In genomic region chr14:77037330-77037729, GRCm38 (mm10) we compare ENCODE assay signal across 11 mouse cellular contexts. TPM values are rescaled to one million over a fixed set of nuclear protein-coding genes. Genes with fewer than 3 reads are reported as not detected.
DNase-seq lines count a peak whose midpoint lies in the region; ATAC-seq lines count a peak whose summit lies in the region.
"Had no signal": no experiment of that assay in that cellular context is flagged by ENCODE, and none has a peak within 500 bp of the region (broad histone marks: within the 10 kb centered on the region; RNA-seq: fewer than 3 reads in every experiment).

No protein-coding gene starts in this region.

- peaks cover 4% of the 10 kb centered on the region; the same call in 1 of the 2 replicates for H3K4me1 ChIP-seq in kidney, embryonic 16.5 days (ENCODE audit: insufficient read depth, low read length)
- H3K4me1 ChIP-seq in liver, embryonic 12.5 days: peaks cover 21% of the 10 kb centered on the region

- H3K4me3 ChIP-seq in kidney, embryonic 16.5 days (ENCODE audit: low read length): no peak overlapping the region
- H3K4me3 ChIP-seq in liver, embryonic 12.5 days: peak overlapping the region; percentile 71; the same call in 1 of the 2 replicates

- H3K36me3 ChIP-seq in kidney, embryonic 16.5 days (ENCODE audit: insufficient read depth, low read length): no peaks in the 10 kb centered on the region
- H3K36me3 ChIP-seq in liver, embryonic 12.5 days: no peaks in the 10 kb centered on the region

- ATAC-seq in kidney, embryonic 16.5 days (ENCODE audit: low FRiP score, low TSS enrichment): no peak
- ATAC-seq in liver, embryonic 12.5 days: no peak

- no peak overlapping the region for H3K27ac ChIP-seq in kidney, embryonic 16.5 days (ENCODE audit: low read length)
- no peak overlapping the region for H3K27ac ChIP-seq in liver, embryonic 12.5 days

- DNase-seq in adrenal gland, adult (ENCODE audit: inconsistent age in 2 of 2, low spot score in 1 of 2): peak; percentile 15 to 61
- no peak for DNase-seq in adrenal gland, postnatal 36 days
- no peak for DNase-seq in kidney, adult 8-10 months
- DNase-seq in NIH3T3 (ENCODE audit: low read depth) (peak; percentile 30), MN1 (ENCODE audit: low spot score) (no peak)
- DNase-seq in ovary, adult 18-20 months (ENCODE audit: low spot score): no peak
- DNase-seq: cerebellum, adult 9-11 months; gastrocnemius, postnatal 14 days had no signal

- WGBS in kidney, embryonic 16.5 days: 84% methylated on average over 5 of the region's 5 CpGs
- 62% methylated on average over 5 of the region's 5 CpGs for WGBS in liver, embryonic 12.5 days (ENCODE audit: insufficient replicate concordance)

- H3K4me2 ChIP-seq in kidney, embryonic 16.5 days (replicated peaks; ENCODE audit: low read depth, low read length): 0 out of 2 replicates have a peak overlapping the region, but pooled peaks have one; percentile 90
- peak overlapping the region; percentile 91; the same call in 1 of the 2 replicates for H3K4me2 ChIP-seq in liver, embryonic 12.5 days

- no peaks in the 10 kb centered on the region for H3K27me3 ChIP-seq in kidney, embryonic 16.5 days (ENCODE audit: insufficient read depth, low read length)
- no peaks in the 10 kb centered on the region for H3K27me3 ChIP-seq in liver, embryonic 12.5 days (replicated peaks)

- no peaks in the 10 kb centered on the region for H3K9me3 ChIP-seq in kidney, embryonic 16.5 days (ENCODE audit: low read length)
- no peaks in the 10 kb centered on the region for H3K9me3 ChIP-seq in liver, embryonic 12.5 days (replicated peaks)

- no peak overlapping the region for H3K9ac ChIP-seq in kidney, embryonic 16.5 days (replicated peaks; ENCODE audit: low read length)
- no peak overlapping the region for H3K9ac ChIP-seq in liver, embryonic 12.5 days

RNA-seq across cellular contexts. Expression of gene Lacc1, which starts 0.6 kb away (rescaled TPM):
- 1 to 10 TPM; 7.8 to 9.6 TPM for total RNA-seq in adrenal gland, postnatal 36 days (2021)
- polyA plus RNA-seq in kidney, embryonic 16.5 days (2015; fragmentation: Nextera tagmentation; extraction: Ambion mirVana): 5.9 and 6.8 TPM in 2 replicates
- 7.1 and 7.2 TPM in 2 replicates for polyA plus RNA-seq in liver, embryonic 12.5 days (2016; fragmentation: Nextera tagmentation; extraction: Ambion mirVana)
- polyA plus RNA-seq: erythroblast, embryonic 14.5 days had no signal

RNA-seq across cellular contexts. Expression of gene Ccdc122, which starts 0.8 kb away (rescaled TPM):
- total RNA-seq in adrenal gland, postnatal 36 days (2021): 1 to 10 TPM; 4.7 to 8.5 TPM
- 1.2 and 2.2 TPM in 2 replicates for polyA plus RNA-seq in kidney, embryonic 16.5 days (2015; fragmentation: Nextera tagmentation; extraction: Ambion mirVana)
- polyA plus RNA-seq in liver, embryonic 12.5 days (2016; fragmentation: Nextera tagmentation; extraction: Ambion mirVana): 1.9 and 2.2 TPM in 2 replicates
- polyA plus RNA-seq: erythroblast, embryonic 14.5 days had no signal

Comparison
In these comparisons a context has a peak if more than half of its experiments do, and no peak if none do; other contexts are left out.
1. DNase-seq: peak in adrenal gland, adult (2 of 2) and NIH3T3 (single experiment); none in adrenal gland, postnatal 36 days (0 of 2), kidney, adult 8-10 months (0 of 2), ovary, adult 18-20 months (single experiment) and MN1 (single experiment).